Mouse (Mus musculus) kidney, embryonic 16.5 days (tissue): ENCODE results near the gene Ssc4d. TPM values are rescaled to one million over a fixed set of nuclear protein-coding genes. Genes with fewer than 3 reads are reported as not detected.

Experiments
- ATAC-seq: fragments of 200-750 bp; cut with Nextera tagmentation; 2 replicates; pipeline ENCODE4 v1.8.0; 2017; ENCODE audit warnings: moderate TSS enrichment; ENCODE audit not compliant: low FRiP score, low TSS enrichment
- H3K27ac ChIP-seq: fragments of 300-500 bp; sonication (generic); 2 replicates; pipeline ENCODE4 v1.5.1; 2014; ENCODE audit warnings: low read length
- H3K27me3 ChIP-seq: fragments of 300-500 bp; sonication (generic); 2 replicates; pipeline ENCODE4 v1.6.1; 2014; ENCODE audit warnings: low read length, control low read depth, mixed read lengths; ENCODE audit not compliant: insufficient read depth
- H3K36me3 ChIP-seq: fragments of 300-500 bp; sonication (generic); 2 replicates; pipeline ENCODE4 v1.6.1; 2014; ENCODE audit warnings: low read length, control low read depth, mixed read lengths; ENCODE audit not compliant: insufficient read depth
- H3K4me1 ChIP-seq: fragments of 300-500 bp; sonication (generic); 2 replicates; pipeline ENCODE4 v1.6.1; 2014; ENCODE audit warnings: low read length, control low read depth, mixed read lengths; ENCODE audit not compliant: insufficient read depth
- H3K4me2 ChIP-seq: fragments of 300-500 bp; sonication (generic); replicated peaks from 2 replicates; pipeline ENCODE4 v1.6.1; 2014; ENCODE audit warnings: low read depth, low read length
- H3K4me3 ChIP-seq: fragments of 300-500 bp; sonication (generic); 2 replicates; pipeline ENCODE4 v1.5.1; 2014; ENCODE audit warnings: mild to moderate bottlenecking, low read length
- H3K9ac ChIP-seq: fragments of 300-500 bp; sonication (generic); replicated peaks from 2 replicates; pipeline ENCODE4 v1.6.1; 2014; ENCODE audit warnings: low read length
- H3K9me3 ChIP-seq: fragments of 300-500 bp; sonication (generic); 2 replicates; pipeline ENCODE4 v1.6.1; 2016; ENCODE audit warnings: low read length, control low read depth
- WGBS: fragments of 180-500 bp; shearing (Covaris S2); extraction: QIAGEN DNeasy Blood & Tissue Kit; methylation state at CpG from one replicate; pipeline ENCODE4 v1.1.7; 2014; 5-methylcytosine and 5-hydroxymethylcytosine counted together
- polyA plus RNA-seq: library from polyadenylated mRNA; unstranded; fragments of >200 nt; fragmentation: Nextera tagmentation; extraction: Ambion mirVana; gene quantifications from 2 replicates; pipeline ENCODE4 v1.2.1, GENCODE M21; 2015

The Ssc4d gene
- polyA plus RNA-seq, 1 experiment from 2014 or later, result 11.3 TPM

DNA sequence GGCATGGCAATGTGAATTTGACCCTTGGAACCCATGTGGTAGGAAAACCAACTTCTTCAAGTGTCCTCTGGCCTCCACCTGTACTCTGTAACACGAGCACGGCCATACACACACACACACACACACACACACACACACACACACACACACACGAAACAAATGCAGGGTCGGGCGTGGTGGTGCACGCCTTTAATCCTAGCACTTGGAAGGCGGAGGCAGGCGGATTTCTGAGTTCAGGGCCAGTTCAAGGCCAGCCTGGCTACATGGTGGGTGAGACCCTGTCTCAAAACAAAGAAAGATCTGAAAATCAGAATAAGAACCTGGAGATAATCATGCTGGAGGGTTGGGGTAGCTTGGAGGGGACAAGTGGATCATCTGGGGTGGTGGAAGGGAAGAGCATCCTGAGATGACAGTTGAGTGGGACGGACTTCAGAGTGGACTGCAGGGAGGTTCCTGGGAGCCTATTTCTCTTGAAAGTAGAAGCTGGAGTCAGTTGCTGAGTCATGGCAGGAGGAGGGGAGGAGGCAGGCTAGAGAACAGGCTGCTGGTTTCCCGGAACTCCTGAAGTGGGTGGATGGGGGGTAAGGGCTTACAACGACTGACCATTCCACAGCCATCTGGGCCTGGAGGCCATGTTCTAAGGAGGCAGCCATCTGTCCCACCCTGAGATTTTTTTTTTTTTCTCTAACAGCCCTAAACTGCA is 23.5 kb downstream of the Ssc4d start:
- no peak for ATAC-seq
- WGBS, result 75% methylated on average over 11 of the region's 11 CpGs

DNA sequence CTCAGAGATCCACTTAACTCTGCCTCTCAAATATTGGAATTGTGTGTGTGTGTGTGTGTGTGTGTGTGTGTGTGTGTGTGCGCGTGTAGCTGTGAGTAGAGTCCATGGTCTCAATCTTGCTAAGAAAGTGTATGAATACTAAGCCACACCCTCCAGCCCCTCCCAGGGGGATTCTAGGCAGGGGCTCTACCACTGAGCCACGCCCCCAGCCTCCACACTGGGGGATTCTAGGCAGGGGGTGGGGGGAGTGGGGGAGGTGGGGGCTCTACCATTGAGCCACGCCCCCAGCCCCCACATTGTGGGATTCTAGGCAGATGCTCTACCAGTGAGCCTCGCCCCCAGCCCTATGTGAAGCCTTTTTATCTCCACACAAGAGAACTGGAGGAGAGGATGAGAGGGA is 27.7 kb downstream of the Ssc4d start:
- H3K4me2 ChIP-seq, result no peak overlapping the region
- no peak for ATAC-seq
- no peaks in the 10 kb centered on the region for H3K36me3 ChIP-seq
- no peaks in the 10 kb centered on the region for H3K9me3 ChIP-seq
- H3K4me1 ChIP-seq, result 0 out of 2 replicates have a peak, but pooled peaks cover 5% of the 10 kb centered on the region
- no peak overlapping the region for H3K9ac ChIP-seq
- H3K4me3 ChIP-seq, result no peak overlapping the region
- no peaks in the 10 kb centered on the region for H3K27me3 ChIP-seq
- no peak overlapping the region for H3K27ac ChIP-seq
- 77% methylated on average over 5 of the region's 5 CpGs for WGBS

More for the DNA sequence above, 23.5 kb downstream of the Ssc4d start:
- no peaks in the 10 kb centered on the region for H3K36me3 ChIP-seq
- no peak overlapping the region for H3K9ac ChIP-seq
- H3K9me3 ChIP-seq, result no peaks in the 10 kb centered on the region
- no peaks in the 10 kb centered on the region for H3K27me3 ChIP-seq
- H3K27ac ChIP-seq, result no peak overlapping the region
- no peak overlapping the region for H3K4me3 ChIP-seq
- H3K4me2 ChIP-seq, result no peak overlapping the region
- H3K4me1 ChIP-seq, result 0 out of 2 replicates have a peak, but pooled peaks cover 4% of the 10 kb centered on the region

DNA sequence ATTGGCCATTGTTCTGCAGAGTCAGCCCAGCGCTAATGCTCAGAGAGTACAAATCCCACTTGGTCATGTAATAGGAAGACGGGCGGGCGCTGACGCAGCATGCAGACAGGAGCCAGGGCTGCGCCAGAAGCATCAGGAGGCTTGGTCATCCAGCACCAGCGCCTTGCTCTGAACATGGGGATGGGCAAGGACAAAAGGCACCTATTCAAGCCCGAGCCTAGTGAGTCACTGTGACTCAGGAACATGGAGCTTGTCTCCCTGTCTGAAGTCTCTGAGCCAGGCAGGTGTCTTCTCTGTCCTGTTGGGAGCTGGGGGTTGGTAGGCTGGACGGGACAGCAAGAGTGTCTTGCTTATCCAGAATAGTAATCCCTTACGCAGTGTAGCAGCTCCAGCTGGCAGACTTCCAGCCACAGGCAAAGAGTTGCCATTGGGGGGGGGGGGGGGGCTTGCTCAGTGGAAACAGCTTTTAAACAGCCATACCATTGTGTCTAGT is 28.4 kb downstream of the Ssc4d start:
- Histone ChIP-seq H3K36me3 (no peaks in the 10 kb centered on the region), H3K4me2 (no peak overlapping the region), H3K9ac (no peak overlapping the region), H3K27ac (no peak overlapping the region), H3K4me1 (0 out of 2 replicates have a peak, but pooled peaks cover 5% of the 10 kb centered on the region), H3K4me3 (no peak overlapping the region), H3K9me3 (no peaks in the 10 kb centered on the region), H3K27me3 (no peaks in the 10 kb centered on the region)
- ATAC-seq, result no peak
- 59% methylated on average over 10 of the region's 10 CpGs for WGBS

DNA sequence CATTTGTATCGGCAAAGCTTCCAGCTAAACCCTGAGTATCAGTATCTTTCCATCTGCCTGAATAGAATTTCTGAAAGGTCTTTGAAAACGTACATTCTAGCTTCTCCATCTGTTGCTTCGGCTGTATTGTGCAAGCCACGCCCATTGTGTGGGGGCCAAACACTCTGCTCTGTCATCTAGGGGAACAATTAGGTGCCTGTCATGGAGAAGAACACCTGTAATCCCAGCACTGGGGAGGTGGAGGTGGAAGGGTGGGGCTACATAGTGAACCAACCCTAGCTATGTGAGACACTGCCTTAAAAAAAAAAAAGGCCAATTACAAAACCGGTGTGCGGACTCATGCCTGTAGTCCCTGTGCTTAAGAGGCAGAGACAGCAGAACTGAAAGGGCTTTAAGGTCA is 31.6 kb downstream of the Ssc4d start:
- H3K27ac ChIP-seq, result no peak overlapping the region
- H3K9ac ChIP-seq, result no peak overlapping the region
- 0 out of 2 replicates have a peak, but pooled peaks cover 5% of the 10 kb centered on the region for H3K4me1 ChIP-seq
- WGBS, result 74% methylated on average over 6 of the region's 6 CpGs
- no peaks in the 10 kb centered on the region for H3K27me3 ChIP-seq
- no peaks in the 10 kb centered on the region for H3K9me3 ChIP-seq
- H3K36me3 ChIP-seq, result no peaks in the 10 kb centered on the region
- ATAC-seq, result no peak
- H3K4me2 ChIP-seq, result no peak overlapping the region
- H3K4me3 ChIP-seq, result no peak overlapping the region

DNA sequence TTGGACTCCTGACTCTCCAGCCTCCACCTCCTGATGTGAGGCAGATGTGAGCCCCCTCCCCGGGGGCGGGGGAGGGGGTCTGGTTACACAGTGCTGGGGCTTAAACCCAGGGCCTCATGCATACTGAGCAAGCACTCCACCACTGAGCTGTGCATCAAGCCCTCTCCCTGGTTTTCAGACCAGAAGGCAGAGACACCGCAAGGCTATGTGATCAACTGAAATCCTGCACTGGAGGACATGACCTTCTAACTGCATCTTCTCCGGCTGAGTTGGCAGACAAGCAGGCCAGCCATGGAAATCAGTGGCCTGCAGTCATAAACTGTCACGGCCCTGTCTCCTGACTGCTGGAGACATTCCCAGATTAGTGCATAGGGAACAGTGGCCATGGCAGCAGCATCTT is 33.7 kb downstream of the Ssc4d start:
- peak; percentile 31; the same call in 1 of the 2 replicates for ATAC-seq
- Histone ChIP-seq H3K36me3 (no peaks in the 10 kb centered on the region), H3K27me3 (no peaks in the 10 kb centered on the region), H3K27ac (no peak overlapping the region), H3K4me2 (no peak overlapping the region), H3K9me3 (no peaks in the 10 kb centered on the region), H3K4me3 (no peak overlapping the region), H3K9ac (no peak overlapping the region), H3K4me1 (no peaks in the 10 kb centered on the region)
- 32% methylated on average over 5 of the region's 5 CpGs for WGBS

DNA sequence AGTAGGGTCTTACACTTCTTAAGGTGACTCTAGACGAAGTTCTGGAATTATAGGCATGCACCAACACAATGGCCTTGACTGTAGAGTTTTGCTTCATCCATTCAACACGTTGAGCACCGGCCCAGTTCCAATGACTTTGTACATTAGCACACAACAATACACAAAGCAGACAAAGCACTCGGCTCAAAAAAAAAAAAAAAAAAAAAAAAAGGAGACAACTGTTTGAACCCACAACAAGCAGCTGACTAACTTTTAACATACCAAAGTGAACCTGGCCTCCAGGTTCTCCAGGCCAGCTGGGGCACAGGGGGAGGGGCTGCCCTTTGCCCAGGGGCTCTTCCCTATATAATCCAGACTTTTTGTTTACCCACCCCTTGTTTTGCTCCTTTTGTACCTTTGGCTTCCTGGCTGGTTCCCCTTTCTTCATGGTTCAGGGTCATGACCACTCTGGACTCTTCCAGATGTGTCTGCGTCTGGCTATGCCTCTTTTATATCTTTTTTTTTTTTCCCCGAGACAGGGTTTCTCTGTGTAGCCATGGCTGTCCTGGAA is 38.6 kb downstream of the Ssc4d start:
- Histone ChIP-seq H3K4me1 (peaks cover 13% of the 10 kb centered on the region), H3K9ac (no peak overlapping the region), H3K27ac (peak overlapping the region; percentile 92), H3K9me3 (no peaks in the 10 kb centered on the region), H3K4me3 (no peak overlapping the region), H3K27me3 (no peaks in the 10 kb centered on the region), H3K4me2 (no peak overlapping the region), H3K36me3 (peaks cover 13% of the 10 kb centered on the region)
- ATAC-seq, result no peak
- 84% methylated on average over 6 of the region's 6 CpGs for WGBS

DNA sequence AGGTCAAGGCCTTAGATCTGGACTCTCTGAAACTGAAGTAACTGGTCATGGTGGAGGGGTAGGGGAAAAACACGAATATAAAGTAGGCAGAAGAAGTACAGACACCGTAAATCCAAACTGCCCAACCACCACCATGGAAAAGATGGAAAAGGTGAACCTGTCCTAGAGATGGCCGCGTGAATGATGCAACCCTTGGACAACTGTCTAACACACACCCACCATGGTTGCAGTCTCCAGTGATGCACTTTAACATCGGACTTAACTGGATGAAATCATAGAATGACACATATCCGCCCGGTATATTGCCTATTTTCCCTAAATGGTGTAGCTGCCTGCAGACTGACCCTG is 39.2 kb downstream of the Ssc4d start:
- peak overlapping the region; percentile 50 for H3K4me2 ChIP-seq
- H3K27ac ChIP-seq, result peak overlapping the region; percentile 92
- 53% methylated on average over 7 of the region's 7 CpGs for WGBS
- peak overlapping the region; percentile 43; the same call in 1 of the 2 replicates for H3K9ac ChIP-seq
- peaks cover 18% of the 10 kb centered on the region for H3K36me3 ChIP-seq
- peaks cover 13% of the 10 kb centered on the region for H3K4me1 ChIP-seq
- no peaks in the 10 kb centered on the region for H3K9me3 ChIP-seq
- peak; percentile 25 for ATAC-seq
- no peaks in the 10 kb centered on the region for H3K27me3 ChIP-seq
- H3K4me3 ChIP-seq, result peak overlapping the region; percentile 94

DNA sequence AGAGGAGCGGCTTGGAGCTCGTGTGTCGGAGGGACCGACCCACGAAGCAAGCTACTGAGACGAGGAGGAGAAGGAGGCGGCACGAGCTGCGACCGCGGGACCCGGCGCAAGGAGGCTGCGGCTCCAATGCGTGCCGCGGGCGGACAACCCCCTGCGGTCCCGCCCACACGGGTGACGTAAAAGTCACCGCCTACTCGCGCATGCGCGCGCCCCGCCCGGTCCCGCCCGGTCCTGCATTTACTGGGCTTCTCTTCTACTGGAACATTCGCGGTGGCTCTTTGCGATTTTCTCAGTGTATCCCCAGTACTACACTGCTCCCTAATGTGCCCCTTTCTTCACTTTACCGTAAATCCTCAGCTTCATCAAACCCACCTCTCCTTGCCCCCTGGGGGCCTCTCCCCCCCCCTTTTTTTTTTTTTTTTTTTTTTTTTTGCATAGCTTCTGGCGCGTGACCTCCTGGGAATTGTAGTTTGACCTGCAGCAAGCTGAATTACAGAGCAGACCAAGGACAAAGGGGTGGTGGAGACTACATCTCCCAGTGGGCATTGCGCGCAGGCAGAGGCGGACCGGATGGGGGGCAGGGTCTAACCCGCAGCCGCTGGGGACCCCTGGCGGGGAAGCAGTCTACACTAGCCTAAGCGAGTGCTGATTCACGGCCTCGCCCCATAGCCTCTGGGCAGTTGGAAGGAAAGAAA is 39.7 kb downstream of the Ssc4d start, which contains the start of gene Ywhag:
Gene Ywhag, minus strand, starts transcription at position 136 of the 695 bp plus-strand sequence.
- ATAC-seq, result peak; percentile 99
- Histone ChIP-seq H3K36me3 (peaks cover 24% of the 10 kb centered on the region), H3K4me1 (peaks cover 13% of the 10 kb centered on the region), H3K27ac (peak within 1 kb of the TSS; percentile 92), H3K4me2 (peak within 1 kb of the TSS; percentile 73), H3K9me3 (no peaks in the 10 kb centered on the region), H3K4me3 (peak within 1 kb of the TSS; percentile 94), H3K9ac (peak within 1 kb of the TSS; percentile 92), H3K27me3 (no peaks in the 10 kb centered on the region)
- WGBS, result under 1% methylated on average over 48 of the region's 48 CpGs

DNA sequence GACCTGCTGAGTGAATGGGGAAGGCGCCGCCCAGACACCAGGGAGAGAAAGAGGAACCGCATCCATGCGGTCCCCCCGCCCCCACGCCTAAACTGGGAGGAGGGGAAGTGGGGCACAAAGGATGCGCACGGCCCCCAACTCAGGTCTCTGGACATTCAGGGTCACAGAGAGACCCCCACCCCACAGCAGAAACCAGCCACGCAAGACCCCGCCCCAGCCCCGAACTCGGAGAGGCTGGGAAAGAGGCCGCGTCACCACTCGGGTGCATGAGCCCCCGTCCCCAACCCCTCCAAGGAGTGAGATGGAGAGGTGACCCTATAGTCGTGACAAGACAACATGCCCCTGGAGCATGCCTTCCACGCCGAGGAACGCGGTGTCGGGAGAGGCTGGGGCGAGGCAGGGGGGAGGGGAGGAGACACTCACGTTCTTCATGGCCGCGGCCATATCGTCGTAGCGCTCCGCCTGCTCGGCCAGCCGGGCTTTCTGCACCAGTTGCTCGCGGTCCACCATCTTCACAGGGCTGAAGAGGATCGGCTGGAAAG is 40.4 kb downstream of the Ssc4d start:
- H3K4me3 ChIP-seq, result peak overlapping the region; percentile 94
- H3K4me2 ChIP-seq, result peak overlapping the region; percentile 73
- peak; percentile 75 for ATAC-seq
- H3K27ac ChIP-seq, result peak overlapping the region; percentile 92
- peak overlapping the region; percentile 92 for H3K9ac ChIP-seq
- H3K4me1 ChIP-seq, result peaks cover 13% of the 10 kb centered on the region
- peaks cover 29% of the 10 kb centered on the region for H3K36me3 ChIP-seq
- no peaks in the 10 kb centered on the region for H3K9me3 ChIP-seq
- under 1% methylated on average over 34 of the region's 35 CpGs for WGBS
- no peaks in the 10 kb centered on the region for H3K27me3 ChIP-seq
